Mouse (Mus musculus): ENCODE measurements around the gene Atp6v0b. TPM values are rescaled to one million over a fixed set of nuclear protein-coding genes. Genes with fewer than 3 reads are reported as not detected.

Gene Atp6v0b
- total RNA-seq (2015; ENCODE audit: low replicate concordance) (214 and 246 TPM in 2 replicates), total RNA-seq (2017; ENCODE audit: low replicate concordance) (60.4 and 72.2 TPM in 2 replicates)

- peak; percentile 85 for ATAC-seq (replicated peaks; ENCODE audit: low FRiP score, poor library complexity, severe bottlenecking)
These were observed at the start of gene Atp6v0b for GRCm38 (mm10) chr4:117887133-117887532. Gene Atp6v0b, minus strand, starts transcription at chr4:117887333.

- no peak for ATAC-seq (replicated peaks; ENCODE audit: low FRiP score, poor library complexity, severe bottlenecking)
These were observed 46.9 kb upstream of the Atp6v0b start for GRCm38 (mm10) chr4:117934081-117934480.

- ATAC-seq (replicated peaks; ENCODE audit: low FRiP score, poor library complexity, severe bottlenecking): no peak
These were observed 46.1 kb upstream of the Atp6v0b start for GRCm38 (mm10) chr4:117933248-117933647.

- peak; percentile 7 for ATAC-seq (replicated peaks; ENCODE audit: low FRiP score, poor library complexity, severe bottlenecking)
These were observed 42.3 kb upstream of the Atp6v0b start, which contains the start of gene Artn for GRCm38 (mm10) chr4:117929391-117929881. Gene Artn, minus strand, starts transcription at chr4:117929763.

GRCm38 (mm10) chr4:117928699-117929241, 41.6 kb upstream of the Atp6v0b start:
- ATAC-seq (replicated peaks; ENCODE audit: low FRiP score, poor library complexity, severe bottlenecking): peak; percentile 85

GRCm38 (mm10) chr4:117928234-117928633, 41.1 kb upstream of the Atp6v0b start:
- ATAC-seq (replicated peaks; ENCODE audit: low FRiP score, poor library complexity, severe bottlenecking): peak; percentile 51

- ATAC-seq (replicated peaks; ENCODE audit: low FRiP score, poor library complexity, severe bottlenecking): no peak
These were observed 39.7 kb upstream of the Atp6v0b start for GRCm38 (mm10) chr4:117926545-117927482.

GRCm38 (mm10) chr4:117924916-117925315, 37.8 kb upstream of the Atp6v0b start:
- ATAC-seq (replicated peaks; ENCODE audit: low FRiP score, poor library complexity, severe bottlenecking): no peak

- no peak for ATAC-seq (replicated peaks; ENCODE audit: low FRiP score, poor library complexity, severe bottlenecking)
These were observed 36.3 kb upstream of the Atp6v0b start for GRCm38 (mm10) chr4:117923450-117923849.

GRCm38 (mm10) chr4:117921358-117921757, 34.2 kb upstream of the Atp6v0b start:
- ATAC-seq (replicated peaks; ENCODE audit: low FRiP score, poor library complexity, severe bottlenecking): no peak

- no peak for ATAC-seq (replicated peaks; ENCODE audit: low FRiP score, poor library complexity, severe bottlenecking)
These were observed 31.6 kb upstream of the Atp6v0b start for GRCm38 (mm10) chr4:117918762-117919161.

- no peak for ATAC-seq (replicated peaks; ENCODE audit: low FRiP score, poor library complexity, severe bottlenecking)
These were observed 31.1 kb upstream of the Atp6v0b start for GRCm38 (mm10) chr4:117918261-117918660.

GRCm38 (mm10) chr4:117917847-117918246, 30.7 kb upstream of the Atp6v0b start:
- ATAC-seq (replicated peaks; ENCODE audit: low FRiP score, poor library complexity, severe bottlenecking): no peak

- no peak for ATAC-seq (replicated peaks; ENCODE audit: low FRiP score, poor library complexity, severe bottlenecking)
These were observed 30.3 kb upstream of the Atp6v0b start for GRCm38 (mm10) chr4:117917402-117917801.

GRCm38 (mm10) chr4:117916386-117916785, 29.3 kb upstream of the Atp6v0b start:
- ATAC-seq (replicated peaks; ENCODE audit: low FRiP score, poor library complexity, severe bottlenecking): no peak

GRCm38 (mm10) chr4:117915489-117916105, 28.5 kb upstream of the Atp6v0b start:
- no peak for ATAC-seq (replicated peaks; ENCODE audit: low FRiP score, poor library complexity, severe bottlenecking)

- ATAC-seq (replicated peaks; ENCODE audit: low FRiP score, poor library complexity, severe bottlenecking): peak; percentile 93
These were observed 27.7 kb upstream of the Atp6v0b start, which contains the start of gene Ipo13 for GRCm38 (mm10) chr4:117914591-117915442. Gene Ipo13, minus strand, starts transcription at chr4:117914999.

GRCm38 (mm10) chr4:117914031-117914430, 26.9 kb upstream of the Atp6v0b start:
- ATAC-seq (replicated peaks; ENCODE audit: low FRiP score, poor library complexity, severe bottlenecking): peak; percentile 8

- no peak for ATAC-seq (replicated peaks; ENCODE audit: low FRiP score, poor library complexity, severe bottlenecking)
These were observed 26.3 kb upstream of the Atp6v0b start for GRCm38 (mm10) chr4:117913421-117913820.
